In genomic region chr19:47508771-47509281, GRCm38 (mm10) we compare ENCODE assay signal across 9 mouse cellular contexts. TPM values are rescaled to one million over a fixed set of nuclear protein-coding genes. Genes with fewer than 3 reads are reported as not detected.
A peak's percentile ranks its signal among the peaks of the same experiment; 100 is the strongest.
DNase-seq lines count a peak whose midpoint lies in the region; ATAC-seq lines count a peak whose summit lies in the region.
"Had no signal": no experiment of that assay in that cellular context is flagged by ENCODE, and none has a peak within 500 bp of the region (broad histone marks: within the 10 kb centered on the region; RNA-seq: fewer than 3 reads in every experiment).

No protein-coding gene starts in this region.

- no peaks in the 10 kb centered on the region for H3K27me3 ChIP-seq in kidney, embryonic 16.5 days (ENCODE audit: insufficient read depth, low read length)
- no peaks in the 10 kb centered on the region for H3K27me3 ChIP-seq in embryonic facial prominence, embryonic 15.5 days
- no peaks in the 10 kb centered on the region for H3K27me3 ChIP-seq in liver, embryonic 12.5 days (replicated peaks)
- H3K27me3 ChIP-seq: neural tube, embryonic 13.5 days had no signal

- no peaks in the 10 kb centered on the region for H3K9me3 ChIP-seq in kidney, embryonic 16.5 days (ENCODE audit: low read length)
- H3K9me3 ChIP-seq in embryonic facial prominence, embryonic 15.5 days (replicated peaks): no peaks in the 10 kb centered on the region
- no peaks in the 10 kb centered on the region for H3K9me3 ChIP-seq in liver, embryonic 12.5 days (replicated peaks)
- H3K9me3 ChIP-seq: neural tube, embryonic 13.5 days had no signal

- H3K4me1 ChIP-seq in kidney, embryonic 16.5 days (ENCODE audit: insufficient read depth, low read length): peaks cover 57% of the 10 kb centered on the region
- peaks cover 39% of the 10 kb centered on the region for H3K4me1 ChIP-seq in embryonic facial prominence, embryonic 15.5 days
- H3K4me1 ChIP-seq in liver, embryonic 12.5 days: peaks cover 61% of the 10 kb centered on the region

- DNase-seq in kidney, adult 8-10 months: no peak
- no peak for DNase-seq in cerebellum, postnatal 4 days (ENCODE audit: low spot score in 2 of 2)
- DNase-seq in retina, embryonic 14.5 days (ENCODE audit: low spot score): no peak

- ATAC-seq in kidney, embryonic 16.5 days (ENCODE audit: low FRiP score, low TSS enrichment): peak; percentile 24; the same call in 1 of the 2 replicates
- ATAC-seq in embryonic facial prominence, embryonic 15.5 days (ENCODE audit: insufficient number of reproducible peaks, low FRiP score, low TSS enrichment, low read depth): peak; percentile 25; the same call in 1 of the 2 replicates
- ATAC-seq in liver, embryonic 12.5 days: no peak
- peak; percentile 25; the same call in 1 of the 2 replicates for ATAC-seq in neutrophil, adult 5-6 weeks (ENCODE audit: extremely low read depth, insufficient number of reproducible peaks, low FRiP score, poor library complexity, severe bottlenecking)
- ATAC-seq in erythroid progenitor cell, adult 5-6 weeks (replicated peaks; ENCODE audit: low FRiP score, poor library complexity, severe bottlenecking): no peak

- WGBS in kidney, embryonic 16.5 days: 38% methylated on average over 5 of the region's 5 CpGs
- 64% methylated on average over 5 of the region's 5 CpGs for WGBS in embryonic facial prominence, embryonic 15.5 days
- WGBS in liver, embryonic 12.5 days (ENCODE audit: insufficient replicate concordance): 29% methylated on average over 5 of the region's 5 CpGs

- peak overlapping the region; percentile 19; the same call in 1 of the 2 replicates for H3K9ac ChIP-seq in kidney, embryonic 16.5 days (replicated peaks; ENCODE audit: low read length)
- H3K9ac ChIP-seq in embryonic facial prominence, embryonic 15.5 days: no peak overlapping the region
- no peak overlapping the region for H3K9ac ChIP-seq in liver, embryonic 12.5 days
- H3K9ac ChIP-seq: neural tube, embryonic 13.5 days had no signal

- peaks cover 7% of the 10 kb centered on the region for H3K36me3 ChIP-seq in kidney, embryonic 16.5 days (ENCODE audit: insufficient read depth, low read length)
- 0 out of 2 replicates have a peak, but pooled peaks cover 19% of the 10 kb centered on the region for H3K36me3 ChIP-seq in embryonic facial prominence, embryonic 15.5 days
- peaks cover 9% of the 10 kb centered on the region for H3K36me3 ChIP-seq in liver, embryonic 12.5 days
- H3K36me3 ChIP-seq: neural tube, embryonic 13.5 days had no signal

- no peak overlapping the region for H3K4me3 ChIP-seq in kidney, embryonic 16.5 days (ENCODE audit: low read length)
- H3K4me3 ChIP-seq in embryonic facial prominence, embryonic 15.5 days (replicated peaks): no peak overlapping the region
- no peak overlapping the region for H3K4me3 ChIP-seq in liver, embryonic 12.5 days
- H3K4me3 ChIP-seq: neural tube, embryonic 13.5 days had no signal

- peak overlapping the region; percentile 81 for H3K27ac ChIP-seq in kidney, embryonic 16.5 days (ENCODE audit: low read length)
- H3K27ac ChIP-seq in embryonic facial prominence, embryonic 15.5 days (replicated peaks): peak overlapping the region; percentile 45
- peak overlapping the region; percentile 66 for H3K27ac ChIP-seq in liver, embryonic 12.5 days

- no peak overlapping the region for H3K4me2 ChIP-seq in kidney, embryonic 16.5 days (replicated peaks; ENCODE audit: low read depth, low read length)
- H3K4me2 ChIP-seq in embryonic facial prominence, embryonic 15.5 days (replicated peaks): no peak overlapping the region
- peak overlapping the region; percentile 49 for H3K4me2 ChIP-seq in liver, embryonic 12.5 days
- H3K4me2 ChIP-seq: neural tube, embryonic 13.5 days had no signal

RNA-seq across cellular contexts. Expression of gene Stn1, which starts 28.5 kb away (rescaled TPM):
- polyA plus RNA-seq in kidney, embryonic 16.5 days (2015; fragmentation: Nextera tagmentation; extraction: Ambion mirVana): 54.8 and 58.9 TPM in 2 replicates
- polyA plus RNA-seq in embryonic facial prominence, embryonic 15.5 days (2015; fragmentation: Nextera tagmentation; extraction: Ambion mirVana): 51.3 and 53.6 TPM in 2 replicates
- polyA plus RNA-seq in liver, embryonic 12.5 days (2016; fragmentation: Nextera tagmentation; extraction: Ambion mirVana): 17.4 TPM in 2 replicates
- 25.0 and 26.6 TPM in 2 replicates for total RNA-seq in neutrophil, adult 5-6 weeks (2017)
- 6.3 and 25.6 TPM in 2 replicates for total RNA-seq in erythroid progenitor cell, adult 5-6 weeks (2015; ENCODE audit: low replicate concordance)
- total RNA-seq in erythroid progenitor cell, adult 5-6 weeks (2017; ENCODE audit: low replicate concordance): 5.9 and 14.1 TPM in 2 replicates

RNA-seq across cellular contexts. Expression of gene Sh3pxd2a, which starts 44.6 kb away (rescaled TPM):
- 5.0 and 5.5 TPM in 2 replicates for polyA plus RNA-seq in kidney, embryonic 16.5 days (2015; fragmentation: Nextera tagmentation; extraction: Ambion mirVana)
- polyA plus RNA-seq in embryonic facial prominence, embryonic 15.5 days (2015; fragmentation: Nextera tagmentation; extraction: Ambion mirVana): 15.8 and 16.0 TPM in 2 replicates
- polyA plus RNA-seq in liver, embryonic 12.5 days (2016; fragmentation: Nextera tagmentation; extraction: Ambion mirVana): 1.1 and 1.6 TPM in 2 replicates
- 17.8 and 24.0 TPM in 2 replicates for total RNA-seq in neutrophil, adult 5-6 weeks (2017)
- total RNA-seq in erythroid progenitor cell, adult 5-6 weeks (2015; ENCODE audit: low replicate concordance): 3.2 and 6.3 TPM in 2 replicates
- 1.0 and 1.1 TPM in 2 replicates for total RNA-seq in erythroid progenitor cell, adult 5-6 weeks (2017; ENCODE audit: low replicate concordance)

Comparison
In these comparisons a context has a peak if more than half of its experiments do, and no peak if none do; other contexts are left out.
1. ATAC-seq: peak in kidney, embryonic 16.5 days (single experiment), embryonic facial prominence, embryonic 15.5 days (single experiment) and neutrophil, adult 5-6 weeks (single experiment); none in liver, embryonic 12.5 days (single experiment) and erythroid progenitor cell, adult 5-6 weeks (single experiment).
2. Peak in every context shown above with its lines, with median percentiles within 50 percentile points of each other: H3K27ac ChIP-seq.